Mouse (Mus musculus) embryonic facial prominence, embryonic 13.5 days (tissue): ENCODE measurements around the gene Ipo11. TPM values are rescaled to one million over a fixed set of nuclear protein-coding genes. Genes with fewer than 3 reads are reported as not detected.
"Not testable (repeated sequence)": the region's sequence is repeated elsewhere in the genome, so short reads cannot be mapped to it uniquely, and the experiment has no call there.

Source experiments
- ATAC-seq: fragments of 200-750 bp; cut with Nextera tagmentation; 2 replicates; pipeline ENCODE4 v1.8.0; 2017; ENCODE audit warnings: low read depth; ENCODE audit not compliant: insufficient number of reproducible peaks, insufficient read depth, low FRiP score, low TSS enrichment
- H3K27ac ChIP-seq: fragments of 300-500 bp; sonication (generic); 2 replicates; pipeline ENCODE4 v1.5.1; 2015; ENCODE audit warnings: moderate library complexity, mild to moderate bottlenecking, inconsistent platforms
- H3K27me3 ChIP-seq: fragments of 300-500 bp; sonication (generic); 2 replicates; pipeline ENCODE4 v1.6.1; 2015; ENCODE audit warnings: mild to moderate bottlenecking, inconsistent platforms
- H3K36me3 ChIP-seq: fragments of 300-500 bp; sonication (generic); 2 replicates; pipeline ENCODE4 v1.6.1; 2015; ENCODE audit warnings: mild to moderate bottlenecking, inconsistent platforms
- H3K4me1 ChIP-seq: fragments of 300-500 bp; sonication (generic); 2 replicates; pipeline ENCODE4 v1.6.1; 2015; ENCODE audit warnings: inconsistent platforms
- H3K4me2 ChIP-seq: fragments of 300-500 bp; sonication (generic); 2 replicates; pipeline ENCODE4 v1.6.1; 2015; ENCODE audit warnings: moderate library complexity, mild to moderate bottlenecking, inconsistent platforms
- H3K4me3 ChIP-seq: fragments of 300-500 bp; sonication (generic); 2 replicates; pipeline ENCODE4 v1.5.1; 2015; ENCODE audit warnings: mild to moderate bottlenecking, inconsistent platforms
- H3K9ac ChIP-seq: fragments of 300-500 bp; sonication (generic); 2 replicates; pipeline ENCODE4 v1.6.1; 2015; ENCODE audit warnings: mild to moderate bottlenecking, inconsistent platforms
- H3K9me3 ChIP-seq: fragments of 300-500 bp; sonication (generic); 2 replicates; pipeline ENCODE4 v1.6.1; 2016; ENCODE audit warnings: inconsistent platforms
- WGBS: fragments of 180-500 bp; shearing (Covaris S2); methylation state at CpG from one replicate; pipeline ENCODE4 v1.1.7; 2015; ENCODE audit warnings: mixed read lengths; 5-methylcytosine and 5-hydroxymethylcytosine counted together
- polyA plus RNA-seq: library from polyadenylated mRNA; unstranded; fragments of >200 nt; fragmentation: Nextera tagmentation; extraction: Ambion mirVana; gene quantifications from 2 replicates; pipeline ENCODE4 v1.2.1, GENCODE M21; 2015

Gene Ipo11
- polyA plus RNA-seq, 1 experiment from 2014 or later: 47.8 TPM

GRCm38 (mm10) chr13:106937138-106937472 lies 347 bp upstream of the Ipo11 start:
- peak overlapping the region; percentile 88 for H3K27ac ChIP-seq
- no peak for ATAC-seq
- H3K9me3 ChIP-seq: no peaks in the 10 kb centered on the region
- 26% methylated on average over 7 of the region's 7 CpGs for WGBS
- H3K27me3 ChIP-seq: no peaks in the 10 kb centered on the region
- peak overlapping the region; percentile 77 for H3K4me2 ChIP-seq
- no peaks in the 10 kb centered on the region for H3K36me3 ChIP-seq
- peaks cover 7% of the 10 kb centered on the region for H3K4me1 ChIP-seq
- H3K4me3 ChIP-seq: peak overlapping the region; percentile 100
- H3K9ac ChIP-seq: peak overlapping the region; percentile 94

GRCm38 (mm10) chr13:106935871-106936255 lies 895 bp downstream of the Ipo11 start:
- Histone ChIP-seq H3K4me1 (peaks cover 7% of the 10 kb centered on the region), H3K9ac (peak overlapping the region; percentile 94), H3K27ac (0 out of 2 replicates have a peak overlapping the region, but pooled peaks have one; percentile 88), H3K4me2 (peak overlapping the region; percentile 77), H3K9me3 (no peaks in the 10 kb centered on the region), H3K36me3 (no peaks in the 10 kb centered on the region), H3K4me3 (peak overlapping the region; percentile 100), H3K27me3 (no peaks in the 10 kb centered on the region)
- no peak for ATAC-seq
- WGBS: 7% methylated on average over 9 of the region's 9 CpGs

- H3K4me2 ChIP-seq: no peak overlapping the region
- peaks cover 8% of the 10 kb centered on the region for H3K9me3 ChIP-seq
- no peak overlapping the region for H3K9ac ChIP-seq
- peaks cover 22% of the 10 kb centered on the region for H3K36me3 ChIP-seq
- no peaks in the 10 kb centered on the region for H3K4me1 ChIP-seq
- H3K27ac ChIP-seq: no peak overlapping the region
- WGBS: 84% methylated on average over 2 of the region's 2 CpGs
- no peak overlapping the region for H3K4me3 ChIP-seq
- ATAC-seq: no peak
- H3K27me3 ChIP-seq: no peaks in the 10 kb centered on the region
Observed at GRCm38 (mm10) chr13:106929201-106929600, 7.6 kb downstream of the Ipo11 start.

- Histone ChIP-seq H3K4me2 (no peak overlapping the region), H3K4me3 (no peak overlapping the region), H3K36me3 (peaks cover 27% of the 10 kb centered on the region), H3K4me1 (no peaks in the 10 kb centered on the region), H3K9me3 (peaks cover 8% of the 10 kb centered on the region), H3K27ac (no peak overlapping the region), H3K27me3 (no peaks in the 10 kb centered on the region), H3K9ac (no peak overlapping the region)
- no peak for ATAC-seq
- 96% methylated on average over 4 of the region's 4 CpGs for WGBS
Observed at GRCm38 (mm10) chr13:106928296-106928695, 8.5 kb downstream of the Ipo11 start.

- not testable (repeated sequence) for H3K9me3 ChIP-seq, H3K4me3 ChIP-seq, H3K27ac ChIP-seq, H3K4me2 ChIP-seq, H3K4me1 ChIP-seq, H3K9ac ChIP-seq, ATAC-seq, H3K27me3 ChIP-seq
- WGBS: 97% methylated on average over 3 of the region's 3 CpGs
- peaks cover 46% of the 10 kb centered on the region for H3K36me3 ChIP-seq
Observed at GRCm38 (mm10) chr13:106925921-106926320, 10.8 kb downstream of the Ipo11 start.

- Histone ChIP-seq H3K4me3 (no peak overlapping the region), H3K36me3 (peaks cover 28% of the 10 kb centered on the region), H3K4me2 (no peak overlapping the region), H3K27ac (no peak overlapping the region), H3K4me1 (no peaks in the 10 kb centered on the region), H3K27me3 (no peaks in the 10 kb centered on the region), H3K9ac (no peak overlapping the region), H3K9me3 (no peaks in the 10 kb centered on the region)
- WGBS: 86% methylated on average over 7 of the region's 7 CpGs
- ATAC-seq: no peak
Observed at GRCm38 (mm10) chr13:106918322-106919050, 18.3 kb downstream of the Ipo11 start.

DNA sequence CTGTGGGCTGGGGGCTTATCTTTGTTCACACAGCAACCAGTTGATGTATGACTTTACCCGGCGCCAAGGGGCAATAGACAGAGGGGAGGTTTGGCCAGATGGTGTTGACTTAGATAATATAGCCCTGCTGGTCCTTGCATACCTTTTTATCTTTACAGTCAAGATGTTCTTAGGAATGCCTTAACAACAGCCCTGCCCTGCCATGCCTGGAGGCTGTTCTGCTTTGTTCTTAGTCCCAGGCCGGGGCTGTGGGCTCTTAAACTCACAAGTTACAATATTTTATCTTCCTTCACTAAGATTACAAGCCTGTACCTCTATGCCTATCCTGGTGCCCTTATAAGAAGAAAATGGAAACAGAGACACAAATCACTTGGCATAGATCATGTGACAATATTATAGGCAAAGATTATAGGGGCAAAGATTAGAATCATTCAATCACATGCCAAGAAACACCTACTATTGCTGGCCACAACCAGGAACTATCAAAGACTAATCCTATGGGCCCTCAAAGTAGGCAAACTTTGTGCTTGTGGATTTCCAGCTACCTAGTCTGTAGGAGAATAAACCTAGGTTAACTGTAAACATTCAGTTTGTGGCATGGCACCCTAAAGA lies 23.5 kb downstream of the Ipo11 start:
- WGBS: 85% methylated on average over 3 of the region's 3 CpGs
- no peak for ATAC-seq

GRCm38 (mm10) chr13:106910096-106910495 lies 26.7 kb downstream of the Ipo11 start:
- Histone ChIP-seq H3K9me3 (no peaks in the 10 kb centered on the region), H3K4me3 (no peak overlapping the region), H3K4me1 (no peaks in the 10 kb centered on the region), H3K36me3 (peaks cover 42% of the 10 kb centered on the region), H3K27me3 (no peaks in the 10 kb centered on the region), H3K4me2 (no peak overlapping the region), H3K27ac (no peak overlapping the region), H3K9ac (no peak overlapping the region)
- no peak for ATAC-seq
- 96% methylated on average over 10 of the region's 10 CpGs for WGBS

More for the DNA sequence above, 23.5 kb downstream of the Ipo11 start:
- Histone ChIP-seq H3K9ac (no peak overlapping the region), H3K9me3 (no peaks in the 10 kb centered on the region), H3K4me1 (no peaks in the 10 kb centered on the region), H3K36me3 (peaks cover 19% of the 10 kb centered on the region), H3K4me2 (no peak overlapping the region), H3K27ac (no peak overlapping the region), H3K27me3 (no peaks in the 10 kb centered on the region), H3K4me3 (no peak overlapping the region)

DNA sequence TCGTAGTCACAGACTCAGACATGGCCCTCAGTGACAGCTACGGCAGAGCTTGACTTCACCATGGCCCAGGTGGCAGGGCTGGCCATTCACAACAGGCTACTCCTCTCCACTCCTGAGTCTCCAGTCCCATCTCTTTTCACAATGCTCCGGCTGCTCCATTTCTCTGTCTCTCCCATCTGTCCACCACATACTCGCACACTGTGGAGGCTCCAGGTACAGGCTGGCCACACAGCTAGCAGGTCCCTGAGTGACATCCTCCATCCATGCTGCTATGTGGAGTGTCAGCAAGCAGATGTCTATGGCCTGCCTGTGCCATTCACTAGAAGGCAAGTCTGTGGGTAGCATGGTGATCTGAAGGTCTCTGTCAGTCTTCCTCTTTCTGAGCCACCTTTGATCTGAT lies 29.5 kb downstream of the Ipo11 start:
- Histone ChIP-seq H3K36me3 (peaks cover 42% of the 10 kb centered on the region), H3K9ac (no peak overlapping the region), H3K4me3 (no peak overlapping the region), H3K4me2 (no peak overlapping the region), H3K27ac (no peak overlapping the region), H3K9me3 (no peaks in the 10 kb centered on the region), H3K4me1 (no peaks in the 10 kb centered on the region), H3K27me3 (no peaks in the 10 kb centered on the region)
- WGBS: 96% methylated on average over 4 of the region's 4 CpGs
- ATAC-seq: no peak

- not testable (repeated sequence) for ATAC-seq, H3K4me1 ChIP-seq, H3K4me2 ChIP-seq, H3K27me3 ChIP-seq, H3K9me3 ChIP-seq, H3K27ac ChIP-seq, H3K9ac ChIP-seq, H3K4me3 ChIP-seq
- WGBS: 92% methylated on average over 6 of the region's 6 CpGs
- H3K36me3 ChIP-seq: peaks cover 44% of the 10 kb centered on the region
Observed at GRCm38 (mm10) chr13:106905154-106905553, 31.6 kb downstream of the Ipo11 start.

DNA sequence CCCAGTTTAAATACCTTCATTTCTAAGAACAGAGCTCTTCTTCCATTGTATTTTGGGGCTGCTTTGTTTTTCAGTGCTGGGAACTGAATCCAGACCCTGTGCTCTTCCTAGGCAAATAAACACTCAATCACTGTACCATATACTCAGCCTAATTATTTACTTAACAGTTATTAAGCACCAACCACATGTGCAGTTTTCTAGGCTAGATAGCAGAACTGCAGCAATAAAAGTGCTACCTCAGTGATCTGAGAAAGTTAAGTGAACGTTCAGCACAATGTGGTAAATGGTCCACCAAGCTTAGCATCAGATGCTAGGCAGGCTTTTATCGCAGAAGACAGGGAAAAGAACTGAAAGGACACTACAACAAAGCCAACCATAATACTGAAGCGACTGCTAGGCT lies 32.1 kb downstream of the Ipo11 start:
- no peak for ATAC-seq
- WGBS: 92% methylated on average over 3 of the region's 3 CpGs
- H3K36me3 ChIP-seq: peaks cover 44% of the 10 kb centered on the region

GRCm38 (mm10) chr13:106894284-106894683 lies 42.5 kb downstream of the Ipo11 start:
- Histone ChIP-seq H3K4me1 (no peaks in the 10 kb centered on the region), H3K9ac (no peak overlapping the region), H3K27ac (no peak overlapping the region), H3K9me3 (no peaks in the 10 kb centered on the region), H3K27me3 (no peaks in the 10 kb centered on the region), H3K4me2 (no peak overlapping the region), H3K36me3 (peaks cover 40% of the 10 kb centered on the region), H3K4me3 (no peak overlapping the region)
- ATAC-seq: no peak
- WGBS: 90% methylated on average over 2 of the region's 2 CpGs

More for the DNA sequence above, 32.1 kb downstream of the Ipo11 start:
- Histone ChIP-seq H3K4me2 (no peak overlapping the region), H3K27ac (no peak overlapping the region), H3K9me3 (no peaks in the 10 kb centered on the region), H3K9ac (no peak overlapping the region), H3K27me3 (no peaks in the 10 kb centered on the region), H3K4me1 (no peaks in the 10 kb centered on the region), H3K4me3 (no peak overlapping the region)
